Mouse (Mus musculus) mature B cell (primary cell): ENCODE measurements around the gene Spata46.

Experiments used
- in situ Hi-C: fragments of 300-500 bp; cut with MboI; formaldehyde crosslinking; loops from 2 replicates; pipeline ENCODE4 v1.14.3; 2019

Gene Spata46

GRCm38 (mm10) chr1:170308503-170308902 is at the start of gene Spata46:
TSS of gene Spata46 (plus strand) at chr1:170308803.
- in situ Hi-C loops, result no loop called here

GRCm38 (mm10) chr1:170270281-170270680 is 38.3 kb upstream of the Spata46 start:
- in situ Hi-C loops, result no loop called here

GRCm38 (mm10) chr1:170270696-170271095 is 37.9 kb upstream of the Spata46 start:
- in situ Hi-C loops, result no loop called here

GRCm38 (mm10) chr1:170273252-170273651 is 35.4 kb upstream of the Spata46 start:
- in situ Hi-C loops, result no loop called here

GRCm38 (mm10) chr1:170277016-170277415 is 31.6 kb upstream of the Spata46 start, which contains the start of gene Sh2d1b1:
TSS of gene Sh2d1b1 (plus strand) at chr1:170277320.
- in situ Hi-C loops, result no loop called here

- in situ Hi-C loops, result no loop called here
These were observed 26.0 kb upstream of the Spata46 start for GRCm38 (mm10) chr1:170282415-170283129.

- in situ Hi-C loops, result no loop called here
These were observed 16.2 kb upstream of the Spata46 start for GRCm38 (mm10) chr1:170292239-170292951.

- in situ Hi-C loops, result no loop called here
These were observed 15.3 kb upstream of the Spata46 start for GRCm38 (mm10) chr1:170293257-170293656.

GRCm38 (mm10) chr1:170294786-170295570 is 13.6 kb upstream of the Spata46 start:
- in situ Hi-C loops, result no loop called here

GRCm38 (mm10) chr1:170299496-170299895 is 9.1 kb upstream of the Spata46 start:
- in situ Hi-C loops, result no loop called here

GRCm38 (mm10) chr1:170301686-170302085 is 6.9 kb upstream of the Spata46 start:
- in situ Hi-C loops, result no loop called here

- in situ Hi-C loops, result no loop called here
These were observed 6.1 kb upstream of the Spata46 start for GRCm38 (mm10) chr1:170302456-170302855.

GRCm38 (mm10) chr1:170303103-170303502 is 5.5 kb upstream of the Spata46 start:
- in situ Hi-C loops, result no loop called here

- in situ Hi-C loops, result no loop called here
These were observed 3.6 kb upstream of the Spata46 start for GRCm38 (mm10) chr1:170305002-170305401.

- in situ Hi-C loops, result no loop called here
These were observed 2.4 kb upstream of the Spata46 start, which contains the start of gene Gm7694 for GRCm38 (mm10) chr1:170306232-170306631. TSS of gene Gm7694 (minus strand) at chr1:170306332.

GRCm38 (mm10) chr1:170311431-170311830 is 2.8 kb downstream of the Spata46 start:
- in situ Hi-C loops, result no loop called here

- in situ Hi-C loops, result no loop called here
These were observed 13.4 kb downstream of the Spata46 start for GRCm38 (mm10) chr1:170322046-170322445.

GRCm38 (mm10) chr1:170323001-170323400 is 14.4 kb downstream of the Spata46 start:
- in situ Hi-C loops, result no loop called here

GRCm38 (mm10) chr1:170324312-170324711 is 15.7 kb downstream of the Spata46 start:
- in situ Hi-C loops, result no loop called here

- in situ Hi-C loops, result no loop called here
These were observed 16.7 kb downstream of the Spata46 start for GRCm38 (mm10) chr1:170325277-170325676.

GRCm38 (mm10) chr1:170331926-170332325 is 23.3 kb downstream of the Spata46 start:
- in situ Hi-C loops, result no loop called here

GRCm38 (mm10) chr1:170332775-170333174 is 24.2 kb downstream of the Spata46 start:
- in situ Hi-C loops, result no loop called here
